Mouse (Mus musculus): ENCODE data around the gene Dpf1.

DNA sequence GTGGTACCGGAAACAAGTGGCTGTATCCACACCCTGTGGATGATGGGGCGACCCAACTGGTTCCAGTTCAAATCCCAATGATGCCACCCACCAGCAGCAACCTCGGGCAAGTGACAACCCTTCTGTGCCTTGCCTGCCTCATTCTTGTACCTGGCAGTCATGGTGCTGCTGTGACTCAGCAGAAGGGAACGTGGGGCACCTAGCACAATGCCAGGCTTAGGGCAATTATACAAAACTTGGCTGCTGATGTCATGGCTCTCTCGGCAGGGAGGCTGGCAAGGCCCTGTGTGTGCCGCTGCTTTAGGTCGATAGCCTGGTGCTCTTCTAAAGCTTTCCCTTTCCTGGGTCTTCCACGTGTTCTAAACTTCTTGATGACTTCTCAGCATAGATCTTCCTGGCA, 48.5 kb downstream of the Dpf1 start:
- TF ChIP-seq POLR2A (IDR thresholded peaks at IDR 0.05; ENCODE audit: insufficient read depth, low read length) (no peak), CTCF (IDR thresholded peaks at IDR 0.05; ENCODE audit: low read depth, low read length) (no peak), EP300 (IDR thresholded peaks at IDR 0.05; ENCODE audit: insufficient read depth, low read depth, low read length) (no peak)
